Mouse (Mus musculus) lung, embryonic 16.5 days (tissue): ENCODE data around the gene Usp42. TPM values are rescaled to one million over a fixed set of nuclear protein-coding genes. Genes with fewer than 3 reads are reported as not detected.

Experiments used
- ATAC-seq: fragments of 200-750 bp; cut with Nextera tagmentation; 2 replicates; pipeline ENCODE4 v1.8.0; 2017; ENCODE audit warnings: low read depth, mild to moderate bottlenecking, moderate library complexity
- H3K27ac ChIP-seq: fragments of 300-500 bp; sonication (generic); 2 replicates; pipeline ENCODE4 v1.5.1; 2014; ENCODE audit warnings: mild to moderate bottlenecking, control low read depth, low read length
- H3K27me3 ChIP-seq: fragments of 300-500 bp; sonication (generic); 2 replicates; pipeline ENCODE4 v1.6.1; 2014; ENCODE audit warnings: low read depth, low read length, mixed read lengths; ENCODE audit not compliant: control insufficient read depth, insufficient read depth
- H3K36me3 ChIP-seq: fragments of 300-500 bp; sonication (generic); 2 replicates; pipeline ENCODE4 v1.6.1; 2014; ENCODE audit warnings: low read length; ENCODE audit not compliant: control insufficient read depth, insufficient read depth
- H3K4me1 ChIP-seq: fragments of 300-500 bp; sonication (generic); replicated peaks from 2 replicates; pipeline ENCODE4 v1.6.1; 2014; ENCODE audit warnings: low read length, mixed read lengths; ENCODE audit not compliant: control insufficient read depth, insufficient read depth
- H3K4me2 ChIP-seq: fragments of 300-500 bp; sonication (generic); 2 replicates; pipeline ENCODE4 v1.6.1; 2014; ENCODE audit warnings: low read depth, low read length, control low read depth
- H3K4me3 ChIP-seq: fragments of 300-500 bp; sonication (generic); 2 replicates; pipeline ENCODE4 v1.5.1; 2014; ENCODE audit warnings: mild to moderate bottlenecking, low read length, control low read depth
- H3K9ac ChIP-seq: fragments of 300-500 bp; sonication (generic); 2 replicates; pipeline ENCODE4 v1.6.1; 2014; ENCODE audit warnings: low read length, control low read depth
- H3K9me3 ChIP-seq: fragments of 300-500 bp; sonication (generic); 2 replicates; pipeline ENCODE4 v1.6.1; 2016; ENCODE audit warnings: low read length; ENCODE audit not compliant: control insufficient read depth
- WGBS: fragments of 180-500 bp; shearing (Covaris S2); extraction: QIAGEN DNeasy Blood & Tissue Kit; methylation state at CpG from one replicate; pipeline ENCODE4 v1.1.7; 2014; 5-methylcytosine and 5-hydroxymethylcytosine counted together
- polyA plus RNA-seq: library from polyadenylated mRNA; unstranded; fragments of >200 nt; fragmentation: Nextera tagmentation; extraction: Ambion mirVana; gene quantifications from 2 replicates; pipeline ENCODE4 v1.2.1, GENCODE M21; 2015

The Usp42 gene
- polyA plus RNA-seq, 1 experiment from 2014 or later = 14.7 TPM

- Histone ChIP-seq H3K27me3 (no peaks in the 10 kb centered on the region), H3K27ac (no peak overlapping the region), H3K4me3 (no peak overlapping the region), H3K9me3 (no peaks in the 10 kb centered on the region), H3K4me1 (peaks cover 34% of the 10 kb centered on the region), H3K9ac (no peak overlapping the region), H3K36me3 (no peaks in the 10 kb centered on the region), H3K4me2 (no peak overlapping the region)
- no peak for ATAC-seq
- WGBS = 53% methylated on average over 2 of the region's 2 CpGs
Observed at GRCm38 (mm10) chr5:143665561-143665960, 66.5 kb downstream of the Usp42 start.

- Histone ChIP-seq H3K4me1 (peaks cover 32% of the 10 kb centered on the region), H3K27me3 (no peaks in the 10 kb centered on the region), H3K36me3 (no peaks in the 10 kb centered on the region), H3K9ac (no peak overlapping the region), H3K4me2 (peak overlapping the region; percentile 5; the same call in 1 of the 2 replicates), H3K9me3 (no peaks in the 10 kb centered on the region), H3K4me3 (no peak overlapping the region), H3K27ac (peak overlapping the region; percentile 75)
- WGBS = 47% methylated on average over 7 of the region's 7 CpGs
- peak; percentile 71 for ATAC-seq
Observed at GRCm38 (mm10) chr5:143663074-143663687, 68.9 kb downstream of the Usp42 start.

Other genes starting within 250 kb of the Usp42 start
- 329 and 475 TPM in 2 replicates for gene Rac1, start 204.2 kb downstream of the Usp42 start, polyA plus RNA-seq
- gene Cyth3, start 109.8 kb downstream of the Usp42 start, polyA plus RNA-seq = 61.5 and 65.7 TPM in 2 replicates
- gene Eif2ak1, start 85.5 kb upstream of the Usp42 start, polyA plus RNA-seq = 35.5 and 36.7 TPM in 2 replicates
- gene Ankrd61, start 165.4 kb upstream of the Usp42 start, polyA plus RNA-seq = 0.35 and 0.36 TPM in 2 replicates
- 79.8 and 81.7 TPM in 2 replicates for gene Aimp2, start 177.6 kb upstream of the Usp42 start, polyA plus RNA-seq
- 22.4 and 25.9 TPM in 2 replicates for gene Pms2, start 177.7 kb upstream of the Usp42 start, polyA plus RNA-seq
- gene Gm42421, start 195.9 kb upstream of the Usp42 start, polyA plus RNA-seq = 1.0 TPM in 1 of 2 replicates, not detected in the other
- 1.8 and 2.1 TPM in 2 replicates for gene Rsph10b, start 200.8 kb upstream of the Usp42 start, polyA plus RNA-seq